Mouse (Mus musculus) forebrain, embryonic 13.5 days (tissue): ENCODE results near the gene Fam214b. TPM values are rescaled to one million over a fixed set of nuclear protein-coding genes. Genes with fewer than 3 reads are reported as not detected.

Source experiments
- ATAC-seq: fragments of 200-750 bp; cut with Nextera tagmentation; 2 replicates; pipeline ENCODE4 v1.8.0; 2017
- H3K27ac ChIP-seq: fragments of 300-500 bp; sonication (generic); 2 replicates; pipeline ENCODE4 v1.5.1; 2015; ENCODE audit warnings: inconsistent platforms, mild to moderate bottlenecking, moderate library complexity
- H3K27me3 ChIP-seq: fragments of 300-500 bp; sonication (generic); 2 replicates; pipeline ENCODE4 v1.6.1; 2015; ENCODE audit warnings: mild to moderate bottlenecking, inconsistent platforms
- H3K36me3 ChIP-seq: fragments of 300-500 bp; sonication (generic); 2 replicates; pipeline ENCODE4 v1.6.1; 2015; ENCODE audit warnings: mild to moderate bottlenecking, inconsistent platforms; ENCODE audit not compliant: poor library complexity, severe bottlenecking
- H3K4me1 ChIP-seq: fragments of 300-500 bp; sonication (generic); 2 replicates; pipeline ENCODE4 v1.6.1; 2015; ENCODE audit warnings: inconsistent platforms
- H3K4me2 ChIP-seq: fragments of 300-500 bp; sonication (generic); 2 replicates; pipeline ENCODE4 v1.6.1; 2015; ENCODE audit warnings: inconsistent platforms, mild to moderate bottlenecking, moderate library complexity
- H3K4me3 ChIP-seq: fragments of 300-500 bp; sonication (generic); 2 replicates; pipeline ENCODE4 v1.5.1; 2015; ENCODE audit warnings: mild to moderate bottlenecking, inconsistent platforms
- H3K9ac ChIP-seq: fragments of 300-500 bp; sonication (generic); 2 replicates; pipeline ENCODE4 v1.6.1; 2015; ENCODE audit warnings: mild to moderate bottlenecking, inconsistent platforms
- H3K9me3 ChIP-seq: fragments of 300-500 bp; sonication (generic); replicated peaks from 2 replicates; pipeline ENCODE4 v1.6.1; 2016; ENCODE audit warnings: inconsistent platforms
- WGBS: fragments of 180-500 bp; shearing (Covaris S2); methylation state at CpG from one replicate; pipeline ENCODE4 v1.1.7; 2015; 5-methylcytosine and 5-hydroxymethylcytosine counted together
- polyA plus RNA-seq: library from polyadenylated mRNA; unstranded; fragments of >200 nt; fragmentation: Nextera tagmentation; extraction: Ambion mirVana; gene quantifications from 2 replicates; pipeline ENCODE4 v1.2.1, GENCODE M21; 2015

Fam214b gene
- polyA plus RNA-seq, 1 experiment from 2014 or later = 33.8 TPM

GRCm38 (mm10) chr4:42999451-43000140 is 46.4 kb downstream of the Fam214b start:
- H3K9ac ChIP-seq = peak overlapping the region; percentile 98
- peak; percentile 73 for ATAC-seq
- H3K36me3 ChIP-seq = peaks cover 22% of the 10 kb centered on the region
- H3K4me1 ChIP-seq = peaks cover 29% of the 10 kb centered on the region
- WGBS = under 1% methylated on average over 49 of the region's 51 CpGs
- peak overlapping the region; percentile 99 for H3K27ac ChIP-seq
- H3K9me3 ChIP-seq = no peaks in the 10 kb centered on the region
- H3K27me3 ChIP-seq = no peaks in the 10 kb centered on the region
- peak overlapping the region; percentile 89 for H3K4me2 ChIP-seq
- H3K4me3 ChIP-seq = peak overlapping the region; percentile 98

GRCm38 (mm10) chr4:42998022-42998421 is 48.0 kb downstream of the Fam214b start:
- ATAC-seq = no peak
- H3K4me2 ChIP-seq = peak overlapping the region; percentile 89
- H3K27ac ChIP-seq = no peak overlapping the region
- H3K36me3 ChIP-seq = peaks cover 37% of the 10 kb centered on the region
- peak overlapping the region; percentile 98; the same call in 1 of the 2 replicates for H3K9ac ChIP-seq
- peak overlapping the region; percentile 98 for H3K4me3 ChIP-seq
- no peaks in the 10 kb centered on the region for H3K9me3 ChIP-seq
- peaks cover 29% of the 10 kb centered on the region for H3K4me1 ChIP-seq
- WGBS = 59% methylated on average over 2 of the region's 2 CpGs
- no peaks in the 10 kb centered on the region for H3K27me3 ChIP-seq

GRCm38 (mm10) chr4:42988296-42988695 is 57.7 kb downstream of the Fam214b start:
- no peaks in the 10 kb centered on the region for H3K4me1 ChIP-seq
- no peak overlapping the region for H3K4me3 ChIP-seq
- no peak for ATAC-seq
- H3K36me3 ChIP-seq = peaks cover 98% of the 10 kb centered on the region
- H3K27ac ChIP-seq = no peak overlapping the region
- no peak overlapping the region for H3K4me2 ChIP-seq
- H3K9me3 ChIP-seq = no peaks in the 10 kb centered on the region
- H3K9ac ChIP-seq = no peak overlapping the region
- 83% methylated on average over 1 of the region's 1 CpGs for WGBS
- no peaks in the 10 kb centered on the region for H3K27me3 ChIP-seq

Other genes starting within 250 kb of the Fam214b start
- 0.05 TPM in 1 of 2 replicates, not detected in the other for gene Fam205a1, start 192.3 kb downstream of the Fam214b start, polyA plus RNA-seq
- 0.48 and 0.54 TPM in 2 replicates for gene Gm12394, start 189.4 kb downstream of the Fam214b start, polyA plus RNA-seq
- gene Fam205c, start 172.0 kb downstream of the Fam214b start, polyA plus RNA-seq = 1.0 and 1.1 TPM in 2 replicates
- gene Phf24, start 129.6 kb downstream of the Fam214b start, polyA plus RNA-seq = 8.2 and 10.3 TPM in 2 replicates
- gene Dnajb5, start 96.4 kb downstream of the Fam214b start, polyA plus RNA-seq = 34.6 and 46.7 TPM in 2 replicates
- 0.48 and 0.81 TPM in 2 replicates for gene 1700022I11Rik, start 76.6 kb downstream of the Fam214b start, polyA plus RNA-seq
- 545 and 570 TPM in 2 replicates for gene Vcp, start 45.7 kb downstream of the Fam214b start, polyA plus RNA-seq
- 22.9 and 23.5 TPM in 2 replicates for gene Fancg, start 35.7 kb downstream of the Fam214b start, polyA plus RNA-seq
- 21.4 and 25.3 TPM in 2 replicates for gene Pigo, start 20.4 kb downstream of the Fam214b start, polyA plus RNA-seq
- 305 and 335 TPM in 2 replicates for gene Stoml2, start 14.5 kb downstream of the Fam214b start, polyA plus RNA-seq
- gene Unc13b, start 12.7 kb upstream of the Fam214b start, polyA plus RNA-seq = 15.1 and 15.2 TPM in 2 replicates
- gene Atp8b5, start 220.9 kb upstream of the Fam214b start, polyA plus RNA-seq = 0.79 and 0.83 TPM in 2 replicates